Mouse (Mus musculus) ES-E14 (cell line): ENCODE measurements at regions not wholly inside any gene's neighbourhood (a gene's known extent, or its start where the extent isn't known, plus 50 kb on each side); places are given as distances from the start of the nearest gene placed in this dataset.

ENCODE experiments used
- HCFC1 ChIP-seq: IDR thresholded peaks from 2 replicates; pipeline ENCODE4 v1.6.1; 2012; ENCODE audit warnings: low read length, inconsistent platforms, borderline replicate concordance; ENCODE audit not compliant: insufficient read depth
- MAFK ChIP-seq: IDR thresholded peaks from 2 replicates; pipeline ENCODE4 v1.6.1; 2014; ENCODE audit warnings: mild to moderate bottlenecking, low read depth, low read length, inconsistent platforms; ENCODE audit not compliant: insufficient read depth
- ZNF384 ChIP-seq: IDR thresholded peaks from 2 replicates; pipeline ENCODE4 v1.6.1; 2012; ENCODE audit warnings: low read depth, low read length, inconsistent platforms

GRCm38 (mm10) chr7:64060582-64060981 lies 93.1 kb upstream of the Trpm1 start:
- no peak for TF ChIP-seq MAFK
- TF ChIP-seq ZNF384: no peak
- no peak for TF ChIP-seq HCFC1
